Mouse (Mus musculus) right cerebral cortex, postnatal 14 days (tissue): ENCODE data around the gene Tbc1d1.

Experiments
- DNase-seq: peaks from one replicate; pipeline ENCODE4 v3.0.0; 2022

Tbc1d1 gene

DNA sequence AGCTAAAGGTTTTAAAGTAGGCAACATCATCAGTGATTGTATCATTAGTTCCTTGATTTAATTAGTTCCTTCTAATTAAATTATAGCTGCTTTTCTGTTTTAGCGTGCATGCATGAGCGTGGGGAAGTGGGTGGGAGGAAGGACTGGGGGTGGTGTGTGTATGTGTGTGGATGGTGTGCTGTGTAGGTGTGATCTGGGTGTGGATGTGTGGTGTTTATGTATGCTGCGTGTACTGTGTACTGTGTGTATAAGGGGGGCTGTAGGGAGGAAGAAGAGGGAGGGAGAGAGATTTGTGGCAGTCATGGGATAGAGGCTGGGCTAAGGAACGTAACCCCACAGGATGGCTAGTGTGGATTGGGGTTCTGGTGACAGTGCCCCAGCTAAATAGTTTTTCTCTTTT, 129.2 kb downstream of the Tbc1d1 start:
- no peak for DNase-seq

- no peak for DNase-seq
Measured at GRCm38 (mm10) chr5:64285851-64286250, 129.7 kb downstream of the Tbc1d1 start.

DNA sequence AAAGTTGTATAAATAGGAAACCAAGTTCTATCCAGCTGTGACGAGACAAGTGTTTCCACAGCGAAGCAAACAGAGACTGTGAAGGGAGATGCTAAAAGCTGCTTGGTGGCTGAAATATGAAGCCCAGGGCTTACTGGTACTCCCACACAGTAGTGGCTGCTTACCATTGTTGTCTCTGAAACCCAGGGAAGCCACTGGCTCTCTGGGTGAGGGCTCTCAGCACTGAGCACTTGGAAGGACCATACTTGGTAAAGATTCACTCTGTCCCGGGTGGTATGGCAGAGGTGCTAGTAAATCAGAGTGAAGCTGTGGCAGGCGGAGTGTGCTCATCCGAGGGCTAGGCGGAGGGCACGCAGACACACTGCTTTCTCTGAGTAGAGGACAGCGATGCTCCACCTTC, 131.2 kb downstream of the Tbc1d1 start:
- no peak for DNase-seq

DNA sequence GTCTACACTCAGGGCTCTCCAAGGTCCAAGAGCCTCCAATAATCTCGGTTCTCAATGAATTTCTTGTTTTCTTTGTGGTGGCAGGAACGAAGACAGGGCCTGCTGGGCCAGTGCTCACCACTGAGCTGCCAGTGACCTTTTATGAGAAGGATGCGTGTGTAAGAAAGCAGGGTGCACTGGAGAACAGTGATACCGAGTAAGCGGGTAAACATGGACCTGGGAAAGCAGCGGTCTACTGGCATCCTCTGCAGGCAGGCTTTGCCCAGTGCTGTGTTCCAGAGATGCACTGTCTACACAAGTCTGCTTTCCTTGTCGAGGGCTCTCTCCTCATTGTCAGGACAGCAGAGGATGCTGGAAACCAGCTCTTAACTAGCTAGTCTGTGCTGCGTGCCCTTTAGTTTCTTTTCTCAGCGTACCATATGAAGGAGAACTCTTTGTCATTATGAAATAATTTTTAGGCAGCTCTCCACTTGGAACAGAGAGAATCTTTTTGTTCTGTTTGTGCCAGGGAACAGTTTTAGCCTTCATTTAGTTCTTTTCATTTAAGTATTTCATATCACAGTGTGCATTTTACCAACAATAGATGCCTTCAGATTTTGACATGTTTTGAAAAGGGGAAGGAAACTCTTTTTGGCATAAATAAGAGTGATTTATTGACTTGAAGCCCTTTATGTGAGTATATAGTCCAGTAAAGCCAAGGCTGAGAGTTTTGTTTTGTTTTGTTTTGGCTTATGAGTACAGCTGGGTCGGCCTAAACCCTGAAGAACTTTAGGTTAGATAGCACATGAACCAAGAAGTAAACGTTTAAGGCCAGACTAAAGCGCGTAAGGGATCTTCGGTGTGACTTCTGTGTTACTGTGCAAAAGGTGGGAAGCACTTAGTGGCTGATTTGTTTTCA, 132.2 kb downstream of the Tbc1d1 start:
- DNase-seq, result no peak

- peak; percentile 82 for DNase-seq
Measured at GRCm38 (mm10) chr5:64289202-64290060, 133.3 kb downstream of the Tbc1d1 start.

DNA sequence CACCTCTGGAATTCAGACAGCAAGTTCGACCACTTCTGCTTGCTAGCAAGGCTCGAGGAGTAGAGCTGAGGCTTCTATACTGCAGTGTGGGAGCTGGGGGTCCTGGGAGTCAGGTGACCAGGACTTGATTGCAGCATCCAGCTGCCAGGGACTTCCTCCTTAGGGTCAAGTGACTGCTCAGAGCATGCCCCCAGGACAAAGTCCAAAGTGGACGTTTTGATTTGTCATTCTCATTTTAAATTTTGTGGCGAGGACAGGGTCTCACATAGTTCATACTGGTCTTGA, 133.9 kb downstream of the Tbc1d1 start:
- no peak for DNase-seq

GRCm38 (mm10) chr5:64291657-64292056, 135.6 kb downstream of the Tbc1d1 start:
- no peak for DNase-seq

DNA sequence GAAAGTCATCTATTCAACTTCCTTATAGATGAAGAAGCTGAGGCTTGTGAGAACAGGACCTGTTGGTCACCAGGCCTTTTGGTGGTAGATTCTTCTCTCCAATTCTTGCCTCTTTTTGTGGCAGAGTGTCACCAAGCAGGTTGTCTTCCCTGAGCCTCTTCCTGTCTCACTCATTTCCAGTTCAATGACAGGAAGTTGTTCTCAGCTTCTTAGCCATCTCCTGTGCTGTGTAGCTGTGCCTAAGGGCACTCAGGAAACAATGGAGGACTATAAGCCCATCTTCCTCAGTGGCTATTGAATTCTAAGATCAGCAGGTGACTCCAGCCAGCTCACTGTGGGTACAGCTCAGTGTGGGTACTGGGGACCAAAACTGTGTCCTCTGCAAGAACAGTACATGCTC, 139.5 kb downstream of the Tbc1d1 start:
- no peak for DNase-seq

DNA sequence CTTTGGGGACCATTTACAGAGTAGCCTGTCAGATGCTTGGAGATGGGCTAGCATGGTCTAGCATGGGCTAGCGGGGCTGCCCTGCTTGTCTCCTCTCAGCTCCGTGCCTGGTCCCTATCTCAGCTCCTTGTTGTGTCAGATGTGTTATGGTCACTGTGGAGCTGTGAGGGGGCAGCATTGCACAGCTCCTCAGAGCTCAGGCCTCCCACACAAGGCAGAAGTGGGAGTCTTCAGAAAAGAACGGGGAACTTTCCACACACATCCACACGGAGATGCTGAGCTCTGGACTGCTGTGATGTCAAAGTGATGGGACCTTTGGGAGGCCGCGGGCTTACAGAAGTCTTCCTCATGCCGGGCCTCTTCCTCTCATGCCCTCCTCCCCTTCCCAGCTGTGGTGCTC, 140.2 kb downstream of the Tbc1d1 start:
- no peak for DNase-seq

GRCm38 (mm10) chr5:64297100-64297499, 141.0 kb downstream of the Tbc1d1 start:
- no peak for DNase-seq

- no peak for DNase-seq
Measured at GRCm38 (mm10) chr5:64298331-64299036, 142.4 kb downstream of the Tbc1d1 start.

DNA sequence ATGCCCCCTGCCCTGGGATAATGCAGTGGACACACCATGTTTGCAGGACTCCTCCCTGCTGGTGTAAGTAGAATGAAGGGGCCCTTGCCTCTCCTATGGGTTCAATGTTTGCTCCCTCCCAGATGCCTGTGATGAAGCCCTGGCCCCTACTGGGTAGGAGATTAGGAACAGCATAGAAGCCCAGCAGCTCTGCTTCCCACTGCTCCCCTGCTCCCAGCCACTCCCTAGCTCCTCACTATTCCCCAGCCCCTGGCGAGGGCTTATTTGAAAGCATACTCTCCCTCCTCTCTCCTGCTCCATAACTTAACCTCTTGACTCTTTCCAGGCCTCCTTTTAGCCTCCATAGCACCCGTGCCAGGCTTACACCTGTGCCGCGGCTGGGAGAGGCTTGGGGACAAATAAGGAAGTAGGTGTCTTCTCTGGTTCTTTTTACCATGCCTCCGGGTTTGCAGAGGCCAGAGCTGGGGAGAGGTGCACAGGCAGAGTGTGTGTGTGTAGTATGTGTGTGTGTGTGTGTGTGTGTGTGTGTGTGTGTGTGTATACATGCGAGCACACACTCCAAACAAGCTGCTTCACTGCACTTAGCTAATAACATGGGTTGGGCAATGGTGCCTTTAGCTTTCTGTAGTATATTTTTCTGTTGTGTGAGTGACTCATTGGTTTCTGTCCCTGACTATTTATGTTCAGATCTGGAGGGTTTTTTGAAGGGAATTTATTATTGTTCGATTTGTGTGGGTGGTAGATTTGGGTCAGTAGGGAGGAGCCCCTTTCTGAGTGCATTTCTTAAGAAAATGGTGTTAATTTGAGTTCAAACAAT, 143.6 kb downstream of the Tbc1d1 start:
- DNase-seq, result no peak

GRCm38 (mm10) chr5:64301246-64301645, 145.1 kb downstream of the Tbc1d1 start:
- DNase-seq, result no peak

DNA sequence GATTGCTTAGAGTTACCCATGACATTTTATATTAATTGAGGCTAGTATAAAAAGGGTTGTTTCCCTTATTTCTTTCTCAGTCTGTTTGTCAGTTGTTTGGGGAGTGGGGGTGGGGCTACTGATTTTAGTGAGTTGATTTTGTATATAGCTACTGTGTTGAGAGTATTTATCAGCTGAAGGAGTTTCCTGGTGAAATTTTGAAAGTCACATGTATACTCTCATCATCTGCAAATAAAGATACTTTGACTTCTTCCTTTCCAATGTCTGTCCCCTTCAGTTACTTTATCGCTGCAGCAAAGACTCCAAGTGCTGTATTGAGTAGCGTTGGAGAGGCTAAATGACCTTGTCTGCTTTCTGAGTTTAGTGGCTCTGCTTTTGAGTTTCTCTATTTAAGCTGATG, 151.2 kb downstream of the Tbc1d1 start:
- DNase-seq, result no peak

- DNase-seq, result no peak
Measured at GRCm38 (mm10) chr5:64312295-64312694, 156.2 kb downstream of the Tbc1d1 start.

- DNase-seq, result no peak
Measured at GRCm38 (mm10) chr5:64313481-64313880, 157.4 kb downstream of the Tbc1d1 start.

GRCm38 (mm10) chr5:64314288-64315052, 158.4 kb downstream of the Tbc1d1 start:
- DNase-seq, result no peak

DNA sequence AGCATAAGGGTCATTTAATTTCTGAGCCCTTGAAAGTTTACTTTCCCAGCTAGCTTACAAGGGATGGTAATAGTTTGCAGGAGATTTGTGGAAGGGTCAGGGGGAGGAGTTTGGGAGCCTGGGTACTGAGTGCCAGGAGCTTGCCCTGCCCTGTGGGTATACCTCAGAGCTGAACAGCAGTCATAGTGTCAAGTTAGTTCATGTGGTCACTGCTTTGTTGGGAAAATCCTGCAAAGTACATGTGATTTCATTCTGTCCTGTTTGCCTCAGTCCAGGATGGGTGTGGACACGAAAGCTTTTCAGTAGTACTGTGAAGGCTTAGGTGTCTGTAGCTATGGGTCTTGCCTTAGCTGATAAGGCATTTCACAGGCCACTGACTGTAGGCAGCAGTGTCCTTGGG, 159.0 kb downstream of the Tbc1d1 start:
- no peak for DNase-seq

GRCm38 (mm10) chr5:64323286-64323685, 167.2 kb downstream of the Tbc1d1 start:
- no peak for DNase-seq

GRCm38 (mm10) chr5:64324353-64324752, 168.2 kb downstream of the Tbc1d1 start:
- DNase-seq, result no peak

- DNase-seq, result no peak
Measured at GRCm38 (mm10) chr5:64324920-64325319, 168.8 kb downstream of the Tbc1d1 start.
